Mouse (Mus musculus) embryonic fibroblast, embryonic 13.5 days (primary cell): ENCODE data around the gene Trim3.

Experiments used
- CTCF ChIP-seq: IDR thresholded peaks from 2 replicates; pipeline ENCODE4 v1.5.1; 2011; ENCODE audit warnings: mild to moderate bottlenecking, control low read depth, low read length, moderate library complexity, borderline replicate concordance; ENCODE audit not compliant: insufficient read depth
- POLR2A ChIP-seq: IDR thresholded peaks from 2 replicates; pipeline ENCODE4 v1.6.1; 2011; ENCODE audit warnings: low read depth, mild to moderate bottlenecking, control low read depth, low read length, moderate library complexity

DNA sequence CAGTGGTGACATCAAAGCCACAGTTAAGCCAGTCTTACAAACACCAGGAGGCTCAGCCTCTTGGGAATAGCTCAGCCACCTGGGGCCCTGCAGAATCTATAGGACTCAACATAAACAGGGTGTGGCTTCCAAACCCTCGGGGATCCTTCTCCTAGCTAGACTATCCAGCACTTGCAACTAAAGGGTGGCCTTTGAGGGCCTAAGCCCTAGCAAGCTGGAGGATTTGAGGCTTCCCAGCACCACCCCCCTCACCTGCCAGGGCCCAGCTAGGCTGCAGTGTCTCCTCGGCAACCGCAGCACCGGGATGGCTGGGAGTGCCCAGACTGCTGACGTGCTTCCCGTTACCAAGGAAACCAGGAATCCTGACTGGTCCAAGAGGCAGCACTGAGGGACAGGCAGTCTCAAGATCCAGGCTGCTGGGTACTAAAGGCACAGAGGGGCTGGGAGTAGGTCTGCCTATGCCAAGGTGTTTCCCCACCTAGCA lies 64.3 kb downstream of the Trim3 start:
- TF ChIP-seq CTCF (no peak), POLR2A (no peak)
